Mouse (Mus musculus): ENCODE results near the gene Pdcd4.

DNA sequence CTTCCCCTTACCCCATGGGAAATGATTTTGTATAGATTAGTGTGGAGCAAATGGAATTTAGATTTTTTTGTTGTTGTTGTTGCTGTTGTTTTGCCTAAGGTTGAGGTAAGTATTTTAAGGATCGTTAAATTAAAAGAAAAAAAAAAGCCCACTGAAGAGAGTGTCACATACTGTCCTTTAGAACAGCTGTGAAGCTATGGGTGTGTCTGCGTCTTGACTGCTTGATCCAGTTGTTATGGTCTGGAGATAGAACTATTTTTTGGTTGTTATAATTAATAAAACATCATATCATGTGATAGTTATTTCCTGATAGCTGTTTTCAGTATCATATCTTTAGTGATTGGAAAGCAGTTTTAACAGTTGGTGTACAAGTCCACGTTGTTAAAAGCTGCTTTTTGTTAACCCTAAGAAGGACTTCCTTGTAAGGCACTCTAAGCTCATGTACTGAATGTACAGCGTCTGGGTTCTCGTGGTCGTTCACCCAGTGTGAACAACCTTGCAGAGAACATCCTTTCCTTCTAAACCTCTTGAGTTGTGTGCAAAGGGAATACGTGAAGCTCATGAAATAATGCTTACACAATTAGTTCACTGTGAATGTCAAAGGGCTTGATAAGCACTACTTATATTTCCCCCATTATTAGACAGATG is 12.9 kb downstream of the Pdcd4 start:
- no peak for TF ChIP-seq CTCF (IDR thresholded peaks at IDR 0.05; ENCODE audit: extremely low read depth, insufficient read length, insufficient replicate concordance, low read depth, low read length)
- TF ChIP-seq POLR2A (IDR thresholded peaks at IDR 0.05; ENCODE audit: low read depth, low read length): no peak
